Mouse (Mus musculus) neural tube, embryonic 13.5 days (tissue): ENCODE results near the gene Defb28. TPM values are rescaled to one million over a fixed set of nuclear protein-coding genes. Genes with fewer than 3 reads are reported as not detected.

ENCODE experiments used
- ATAC-seq: fragments of 200-750 bp; cut with Nextera tagmentation; 2 replicates; pipeline ENCODE4 v1.8.0; 2017; ENCODE audit warnings: low read depth, mild to moderate bottlenecking, moderate TSS enrichment, moderate library complexity
- H3K27ac ChIP-seq: fragments of 300-500 bp; sonication (generic); replicated peaks from 2 replicates; pipeline ENCODE4 v1.5.1; 2015; ENCODE audit warnings: moderate library complexity, mild to moderate bottlenecking, inconsistent platforms
- H3K27me3 ChIP-seq: fragments of 300-500 bp; sonication (generic); 2 replicates; pipeline ENCODE4 v1.6.1; 2015; ENCODE audit warnings: mild to moderate bottlenecking, inconsistent platforms
- H3K36me3 ChIP-seq: fragments of 300-500 bp; sonication (generic); 2 replicates; pipeline ENCODE4 v1.6.1; 2015; ENCODE audit warnings: mild to moderate bottlenecking, inconsistent platforms
- H3K4me1 ChIP-seq: fragments of 300-500 bp; sonication (generic); replicated peaks from 2 replicates; pipeline ENCODE4 v1.6.1; 2015; ENCODE audit warnings: inconsistent platforms
- H3K4me2 ChIP-seq: fragments of 300-500 bp; sonication (generic); 2 replicates; pipeline ENCODE4 v1.6.1; 2015; ENCODE audit warnings: inconsistent platforms, mild to moderate bottlenecking, moderate library complexity
- H3K4me3 ChIP-seq: fragments of 300-500 bp; sonication (generic); 2 replicates; pipeline ENCODE4 v1.5.1; 2015; ENCODE audit warnings: mild to moderate bottlenecking, inconsistent platforms
- H3K9ac ChIP-seq: fragments of 300-500 bp; sonication (generic); 2 replicates; pipeline ENCODE4 v1.6.1; 2015; ENCODE audit warnings: moderate library complexity, mild to moderate bottlenecking, inconsistent platforms
- H3K9me3 ChIP-seq: fragments of 300-500 bp; sonication (generic); 2 replicates; pipeline ENCODE4 v1.6.1; 2016; ENCODE audit warnings: inconsistent platforms
- WGBS: fragments of 180-500 bp; shearing (Covaris S2); methylation state at CpG from one replicate; pipeline ENCODE4 v1.1.7; 2015; 5-methylcytosine and 5-hydroxymethylcytosine counted together
- polyA plus RNA-seq: library from polyadenylated mRNA; unstranded; fragments of >200 nt; fragmentation: Nextera tagmentation; extraction: Ambion mirVana; gene quantifications from 2 replicates; pipeline ENCODE4 v1.2.1, GENCODE M21; 2015

Defb28 gene
- polyA plus RNA-seq, 1 experiment from 2014 or later: not detected

- Histone ChIP-seq H3K9me3 (no peaks in the 10 kb centered on the region), H3K27ac (no peak within 1 kb of the TSS), H3K36me3 (no peaks in the 10 kb centered on the region), H3K4me2 (no peak within 1 kb of the TSS), H3K9ac (no peak within 1 kb of the TSS), H3K4me3 (no peak within 1 kb of the TSS), H3K4me1 (no peaks in the 10 kb centered on the region), H3K27me3 (no peaks in the 10 kb centered on the region)
- no peak for ATAC-seq
- WGBS: 59% methylated on average over 1 of the region's 1 CpGs
Measured at GRCm38 (mm10) chr2:152511592-152511991, 6.5 kb upstream of the Defb28 start, which contains the start of gene Defb26. Defb26 (minus strand) TSS chr2:152511692.

GRCm38 (mm10) chr2:152516084-152516483 is 2.0 kb upstream of the Defb28 start:
- H3K27ac ChIP-seq: no peak overlapping the region
- no peaks in the 10 kb centered on the region for H3K4me1 ChIP-seq
- H3K9ac ChIP-seq: no peak overlapping the region
- H3K9me3 ChIP-seq: no peaks in the 10 kb centered on the region
- H3K36me3 ChIP-seq: no peaks in the 10 kb centered on the region
- no peak overlapping the region for H3K4me3 ChIP-seq
- no peak for ATAC-seq
- WGBS: 78% methylated on average over 4 of the region's 4 CpGs
- H3K4me2 ChIP-seq: no peak overlapping the region
- no peaks in the 10 kb centered on the region for H3K27me3 ChIP-seq

GRCm38 (mm10) chr2:152539944-152540710 is 22.1 kb downstream of the Defb28 start, which contains the start of gene Defb29:
Defb29 (minus strand) TSS chr2:152540098.
- WGBS: 48% methylated on average over 13 of the region's 13 CpGs
- no peak within 1 kb of the TSS for H3K4me3 ChIP-seq
- no peak within 1 kb of the TSS for H3K4me2 ChIP-seq
- H3K9ac ChIP-seq: no peak within 1 kb of the TSS
- no peak within 1 kb of the TSS for H3K27ac ChIP-seq
- H3K27me3 ChIP-seq: no peaks in the 10 kb centered on the region
- H3K36me3 ChIP-seq: no peaks in the 10 kb centered on the region
- no peaks in the 10 kb centered on the region for H3K4me1 ChIP-seq
- H3K9me3 ChIP-seq: no peaks in the 10 kb centered on the region
- ATAC-seq: no peak

- WGBS: 82% methylated on average over 9 of the region's 9 CpGs
Measured at GRCm38 (mm10) chr2:152541979-152542378, 23.9 kb downstream of the Defb28 start.

GRCm38 (mm10) chr2:152542897-152543296 is 24.8 kb downstream of the Defb28 start:
- no peak overlapping the region for H3K4me3 ChIP-seq
- no peak overlapping the region for H3K9ac ChIP-seq
- no peaks in the 10 kb centered on the region for H3K27me3 ChIP-seq
- H3K4me2 ChIP-seq: no peak overlapping the region
- H3K36me3 ChIP-seq: no peaks in the 10 kb centered on the region
- no peaks in the 10 kb centered on the region for H3K9me3 ChIP-seq
- no peak for ATAC-seq
- no peak overlapping the region for H3K27ac ChIP-seq
- 64% methylated on average over 2 of the region's 2 CpGs for WGBS
- no peaks in the 10 kb centered on the region for H3K4me1 ChIP-seq

More at GRCm38 (mm10) chr2:152541979-152542378, 23.9 kb downstream of the Defb28 start:
- Histone ChIP-seq H3K4me3 (no peak overlapping the region), H3K4me1 (no peaks in the 10 kb centered on the region), H3K36me3 (no peaks in the 10 kb centered on the region), H3K27ac (no peak overlapping the region), H3K4me2 (no peak overlapping the region), H3K9me3 (no peaks in the 10 kb centered on the region), H3K9ac (no peak overlapping the region), H3K27me3 (no peaks in the 10 kb centered on the region)
- no peak for ATAC-seq

- ATAC-seq: no peak
- no peaks in the 10 kb centered on the region for H3K27me3 ChIP-seq
- H3K27ac ChIP-seq: no peak overlapping the region
- no peak overlapping the region for H3K4me3 ChIP-seq
- no peaks in the 10 kb centered on the region for H3K36me3 ChIP-seq
- no peak overlapping the region for H3K9ac ChIP-seq
- H3K9me3 ChIP-seq: no peaks in the 10 kb centered on the region
- no peak overlapping the region for H3K4me2 ChIP-seq
- H3K4me1 ChIP-seq: no peaks in the 10 kb centered on the region
- WGBS: 68% methylated on average over 4 of the region's 4 CpGs
Measured at GRCm38 (mm10) chr2:152543478-152543877, 25.4 kb downstream of the Defb28 start.

- Histone ChIP-seq H3K27me3 (no peaks in the 10 kb centered on the region), H3K9me3 (no peaks in the 10 kb centered on the region), H3K9ac (no peak overlapping the region), H3K4me2 (no peak overlapping the region), H3K27ac (no peak overlapping the region), H3K4me1 (no peaks in the 10 kb centered on the region), H3K36me3 (no peaks in the 10 kb centered on the region), H3K4me3 (no peak overlapping the region)
- 18% methylated on average over 4 of the region's 4 CpGs for WGBS
- peak; percentile 23; the same call in 1 of the 2 replicates for ATAC-seq
Measured at GRCm38 (mm10) chr2:152544691-152545090, 26.6 kb downstream of the Defb28 start.

- Histone ChIP-seq H3K4me1 (no peaks in the 10 kb centered on the region), H3K36me3 (no peaks in the 10 kb centered on the region), H3K27me3 (no peaks in the 10 kb centered on the region), H3K9me3 (no peaks in the 10 kb centered on the region), H3K9ac (no peak overlapping the region), H3K27ac (no peak overlapping the region), H3K4me3 (no peak overlapping the region), H3K4me2 (no peak overlapping the region)
- 68% methylated on average over 5 of the region's 5 CpGs for WGBS
- ATAC-seq: no peak
Measured at GRCm38 (mm10) chr2:152548124-152548523, 30.1 kb downstream of the Defb28 start.

GRCm38 (mm10) chr2:152553774-152554423 is 35.8 kb downstream of the Defb28 start:
- Histone ChIP-seq H3K27me3 (no peaks in the 10 kb centered on the region), H3K4me3 (no peak overlapping the region), H3K4me1 (no peaks in the 10 kb centered on the region), H3K36me3 (no peaks in the 10 kb centered on the region), H3K9me3 (no peaks in the 10 kb centered on the region), H3K4me2 (peak overlapping the region; percentile 35; the same call in 1 of the 2 replicates), H3K9ac (no peak overlapping the region), H3K27ac (no peak overlapping the region)
- ATAC-seq: no peak
- 14% methylated on average over 16 of the region's 16 CpGs for WGBS

- Histone ChIP-seq H3K4me3 (no peak overlapping the region), H3K27me3 (no peaks in the 10 kb centered on the region), H3K27ac (no peak overlapping the region), H3K9ac (no peak overlapping the region), H3K9me3 (no peaks in the 10 kb centered on the region), H3K4me2 (no peak overlapping the region), H3K4me1 (no peaks in the 10 kb centered on the region), H3K36me3 (no peaks in the 10 kb centered on the region)
- WGBS: 87% methylated on average over 7 of the region's 7 CpGs
- ATAC-seq: no peak
Measured at GRCm38 (mm10) chr2:152556655-152557054, 38.6 kb downstream of the Defb28 start.

GRCm38 (mm10) chr2:152569038-152569437 is 51.0 kb downstream of the Defb28 start, which contains the start of gene Gm17416:
Gm17416 (plus strand) TSS chr2:152569338.
- 88% methylated on average over 5 of the region's 5 CpGs for WGBS
- no peaks in the 10 kb centered on the region for H3K9me3 ChIP-seq
- H3K4me1 ChIP-seq: no peaks in the 10 kb centered on the region
- H3K4me2 ChIP-seq: no peak within 1 kb of the TSS
- no peaks in the 10 kb centered on the region for H3K36me3 ChIP-seq
- no peak within 1 kb of the TSS for H3K4me3 ChIP-seq
- ATAC-seq: no peak
- no peak within 1 kb of the TSS for H3K9ac ChIP-seq
- no peak within 1 kb of the TSS for H3K27ac ChIP-seq
- no peaks in the 10 kb centered on the region for H3K27me3 ChIP-seq

GRCm38 (mm10) chr2:152569881-152570280 is 51.8 kb downstream of the Defb28 start:
- 74% methylated on average over 4 of the region's 4 CpGs for WGBS
- H3K27me3 ChIP-seq: no peaks in the 10 kb centered on the region
- no peaks in the 10 kb centered on the region for H3K9me3 ChIP-seq
- no peak for ATAC-seq
- H3K27ac ChIP-seq: no peak overlapping the region
- H3K36me3 ChIP-seq: no peaks in the 10 kb centered on the region
- H3K4me2 ChIP-seq: no peak overlapping the region
- H3K4me1 ChIP-seq: no peaks in the 10 kb centered on the region
- H3K4me3 ChIP-seq: no peak overlapping the region
- no peak overlapping the region for H3K9ac ChIP-seq
